Mouse (Mus musculus) ES-Bruce4 (cell line): ENCODE data around the gene Ankrd12. TPM values are rescaled to one million over a fixed set of nuclear protein-coding genes. Genes with fewer than 3 reads are reported as not detected.
"Not testable (repeated sequence)": the region's sequence is repeated elsewhere in the genome, so short reads cannot be mapped to it uniquely, and the experiment has no call there.

ENCODE experiments used
- H3K27ac ChIP-seq: 2 replicates; pipeline ENCODE4 v1.5.1; 2012; ENCODE audit warnings: low read length, inconsistent platforms; ENCODE audit not compliant: insufficient read depth
- H3K27me3 ChIP-seq: 2 replicates; pipeline ENCODE4 v1.6.1; 2012; ENCODE audit warnings: mild to moderate bottlenecking, low read length, inconsistent platforms; ENCODE audit not compliant: control insufficient read depth, poor library complexity, insufficient read depth, severe bottlenecking
- H3K36me3 ChIP-seq: 2 replicates; pipeline ENCODE4 v1.6.1; 2012; ENCODE audit warnings: inconsistent platforms, mild to moderate bottlenecking, low read length, moderate library complexity; ENCODE audit not compliant: control insufficient read depth, poor library complexity, insufficient read depth, severe bottlenecking
- H3K4me1 ChIP-seq: one replicate; pipeline ENCODE4 v1.8.1; 2011; ENCODE audit warnings: low read length; ENCODE audit not compliant: control insufficient read depth, insufficient read depth
- H3K4me3 ChIP-seq: 2 replicates; pipeline ENCODE4 v1.5.1; 2011; ENCODE audit warnings: low read depth, mild to moderate bottlenecking, low read length
- H3K9ac ChIP-seq: 2 replicates; pipeline ENCODE4 v1.6.1; 2012; ENCODE audit warnings: low read depth, mild to moderate bottlenecking, inconsistent platforms; ENCODE audit not compliant: poor library complexity, severe bottlenecking
- H3K9me3 ChIP-seq: replicated peaks from 2 replicates; pipeline ENCODE4 v1.6.1; 2012; ENCODE audit warnings: mild to moderate bottlenecking, low read length, inconsistent platforms; ENCODE audit not compliant: control insufficient read depth, poor library complexity, insufficient read depth, severe bottlenecking
- CTCF ChIP-seq: IDR thresholded peaks from one replicate; pipeline ENCODE4 v1.8.1; 2011; ENCODE audit warnings: low read depth, low read length
- EP300 ChIP-seq: IDR thresholded peaks from 2 replicates; pipeline ENCODE4 v1.6.1; 2011; ENCODE audit warnings: low read depth, low read length; ENCODE audit not compliant: insufficient read depth
- POLR2A ChIP-seq: IDR thresholded peaks from one replicate; pipeline ENCODE4 v1.8.1; 2011; ENCODE audit warnings: low read length; ENCODE audit not compliant: insufficient read depth
- polyA plus RNA-seq: library from polyadenylated mRNA; stranded (reverse); fragments of >200 nt; gene quantifications from 2 replicates; pipeline ENCODE4 v1.2.4, GENCODE M21; 2011; ENCODE audit warnings: low read depth; ENCODE audit not compliant: missing spikeins, insufficient read depth, insufficient read length

Gene Ankrd12
- polyA plus RNA-seq, 1 experiment, result 21.8 TPM

- Histone ChIP-seq H3K9me3 (no peaks in the 10 kb centered on the region), H3K27me3 (no peaks in the 10 kb centered on the region)
- TF ChIP-seq POLR2A (no peak), CTCF (no peak), EP300 (no peak)
These were observed 69.4 kb downstream of the Ankrd12 start for GRCm38 (mm10) chr17:66007473-66007872.

GRCm38 (mm10) chr17:65988151-65988820, 88.6 kb downstream of the Ankrd12 start:
- Histone ChIP-seq H3K4me3 (no peak overlapping the region), H3K27me3 (no peaks in the 10 kb centered on the region), H3K27ac (no peak overlapping the region), H3K4me1 (no peaks in the 10 kb centered on the region), H3K36me3 (no peaks in the 10 kb centered on the region), H3K9ac (no peak overlapping the region), H3K9me3 (no peaks in the 10 kb centered on the region)
- no peak for TF ChIP-seq CTCF
- TF ChIP-seq POLR2A, result no peak
- no peak for TF ChIP-seq EP300

More at GRCm38 (mm10) chr17:66007473-66007872, 69.4 kb downstream of the Ankrd12 start:
- H3K4me1 ChIP-seq, result no peaks in the 10 kb centered on the region
- H3K9ac ChIP-seq, result no peak overlapping the region
- no peak overlapping the region for H3K4me3 ChIP-seq
- H3K36me3 ChIP-seq, result no peaks in the 10 kb centered on the region
- H3K27ac ChIP-seq, result no peak overlapping the region

GRCm38 (mm10) chr17:65976720-65977119, 100.2 kb downstream of the Ankrd12 start:
- H3K36me3 ChIP-seq, H3K27ac ChIP-seq, H3K4me1 ChIP-seq, H3K27me3 ChIP-seq, H3K9ac ChIP-seq, H3K4me3 ChIP-seq, H3K9me3 ChIP-seq: not testable (repeated sequence)

GRCm38 (mm10) chr17:65967751-65968150, 109.1 kb downstream of the Ankrd12 start:
- Histone ChIP-seq H3K9me3 (no peaks in the 10 kb centered on the region), H3K4me1 (no peaks in the 10 kb centered on the region), H3K9ac (no peak overlapping the region), H3K36me3 (no peaks in the 10 kb centered on the region), H3K4me3 (no peak overlapping the region), H3K27ac (no peak overlapping the region), H3K27me3 (no peaks in the 10 kb centered on the region)
- TF ChIP-seq EP300 (no peak), POLR2A (no peak)

- Histone ChIP-seq H3K9me3 (no peaks in the 10 kb centered on the region), H3K27me3 (no peaks in the 10 kb centered on the region), H3K9ac (no peak overlapping the region), H3K27ac (no peak overlapping the region), H3K4me1 (no peaks in the 10 kb centered on the region), H3K36me3 (no peaks in the 10 kb centered on the region), H3K4me3 (no peak overlapping the region)
- TF ChIP-seq CTCF (no peak), EP300 (no peak), POLR2A (no peak)
These were observed 114.6 kb downstream of the Ankrd12 start for GRCm38 (mm10) chr17:65962263-65962662.

GRCm38 (mm10) chr17:65961606-65962136, 115.2 kb downstream of the Ankrd12 start:
- H3K27me3 ChIP-seq, result no peaks in the 10 kb centered on the region

More at GRCm38 (mm10) chr17:65961606-65962136, 115.2 kb downstream of the Ankrd12 start:
- no peak overlapping the region for H3K27ac ChIP-seq
- H3K9ac ChIP-seq, result no peak overlapping the region
- no peaks in the 10 kb centered on the region for H3K4me1 ChIP-seq
- no peak overlapping the region for H3K4me3 ChIP-seq
- H3K36me3 ChIP-seq, result no peaks in the 10 kb centered on the region
- no peaks in the 10 kb centered on the region for H3K9me3 ChIP-seq
- TF ChIP-seq POLR2A (no peak), EP300 (no peak), CTCF (no peak)
